Mouse (Mus musculus): ENCODE results near the gene Gm21704.
"Not testable (repeated sequence)": the region's sequence is repeated elsewhere in the genome, so short reads cannot be mapped to it uniquely, and the experiment has no call there.

Gm21704 gene

GRCm38 (mm10) chrY:3410067-3410466 is at the start of gene Gm21704, which contains the start of gene Gm21708:
Gene Gm21704 (minus strand): TSS chrY:3410167.
Gene Gm21708 (minus strand): TSS chrY:3410167.
- DNase-seq (ENCODE audit: extremely low read depth, insufficient read length, low spot score), result not testable (repeated sequence)

DNA sequence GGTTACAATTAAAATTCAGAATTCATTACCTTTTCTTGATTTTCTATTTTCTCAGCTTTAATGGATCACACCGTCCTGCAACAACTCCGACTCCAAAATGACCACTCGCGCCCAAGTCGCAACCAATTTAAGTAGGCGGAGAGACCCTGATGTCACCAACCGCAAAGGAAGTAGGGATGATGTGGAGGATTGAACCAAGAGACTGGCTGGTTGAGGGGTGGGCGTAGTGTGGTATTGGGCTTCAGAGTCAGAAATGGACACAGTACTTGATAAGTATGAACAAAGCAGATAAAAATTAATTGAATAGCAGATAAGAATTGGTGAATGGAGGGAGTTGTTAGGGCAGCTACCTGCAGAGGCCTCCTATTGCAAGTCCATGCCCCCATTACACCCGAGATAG is 64.7 kb downstream of the Gm21704 start, which contains the start of gene Gm21693:
TSS of gene Gm21693 (minus strand) at position 101 of the 400 bp plus-strand sequence.
- not testable (repeated sequence) for DNase-seq (ENCODE audit: extremely low read depth, insufficient read length, low spot score)

DNA sequence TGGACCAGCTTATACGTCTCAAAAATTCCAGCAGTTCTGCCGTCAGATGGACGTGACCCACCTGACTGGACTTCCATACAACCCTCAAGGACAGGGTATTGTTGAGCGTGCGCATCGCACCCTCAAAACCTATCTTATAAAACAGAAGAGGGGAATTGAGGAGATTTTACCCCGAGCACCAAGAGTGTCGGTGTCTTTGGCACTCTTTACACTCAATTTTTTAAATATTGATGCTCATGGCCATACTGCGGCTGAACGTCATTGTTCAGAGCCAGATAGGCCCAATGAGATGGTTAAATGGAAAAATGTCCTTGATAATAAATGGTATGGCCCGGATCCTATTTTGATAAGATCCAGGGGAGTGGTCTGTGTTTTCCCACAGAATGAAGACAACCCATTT is 69.3 kb downstream of the Gm21704 start:
- not testable (repeated sequence) for DNase-seq (ENCODE audit: extremely low read depth, insufficient read length, low spot score)
